In the genomic region with DNA sequence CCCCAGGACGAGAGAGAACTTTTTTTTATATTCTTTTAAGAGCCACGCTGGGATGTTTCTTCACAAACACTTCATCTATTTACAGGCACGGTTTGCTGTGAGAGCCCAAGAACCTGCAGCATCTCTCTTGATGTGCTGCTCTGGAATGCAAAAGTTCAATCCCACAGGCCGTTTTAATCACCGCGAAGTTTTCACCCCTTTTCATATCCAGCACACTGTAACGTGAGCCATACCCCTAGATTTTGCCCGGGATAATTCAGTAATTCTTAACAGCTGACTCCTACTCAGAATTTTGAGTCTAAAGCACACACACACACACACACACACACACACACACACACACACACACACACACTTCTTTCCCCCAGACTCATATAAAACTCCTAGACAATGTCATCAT, we compare ENCODE assay signal across 20 mouse cellular contexts.
DNase-seq lines count a peak whose midpoint lies in the region; ATAC-seq and TF ChIP-seq lines count a peak whose summit lies in the region.
"Had no signal": no experiment of that assay in that cellular context is flagged by ENCODE, and none has a peak within 500 bp of the region (broad histone marks: within the 10 kb centered on the region; RNA-seq: fewer than 3 reads in every experiment).

No protein-coding gene starts in this region.

- H3K4me1 ChIP-seq in lung, embryonic 14.5 days (ENCODE audit: insufficient read depth) = peaks cover 5% of the 10 kb centered on the region; the same call in 1 of the 2 replicates
- no peaks in the 10 kb centered on the region for H3K4me1 ChIP-seq in embryonic facial prominence, embryonic 11.5 days (ENCODE audit: control insufficient read depth, insufficient read depth, low read length)
- H3K4me1 ChIP-seq in limb, embryonic 15.5 days = peaks cover 3% of the 10 kb centered on the region; the same call in 1 of the 2 replicates

- H3K27ac ChIP-seq in lung, embryonic 14.5 days (ENCODE audit: low read depth) = no peak overlapping the region
- H3K27ac ChIP-seq in embryonic facial prominence, embryonic 11.5 days (replicated peaks; ENCODE audit: low read depth, low read length) = no peak overlapping the region; the same call in 1 of the 2 replicates
- no peak overlapping the region for H3K27ac ChIP-seq in limb, embryonic 15.5 days
- H3K27ac ChIP-seq: forebrain, embryonic 10.5 days; hindbrain, embryonic 10.5 days; midbrain, embryonic 12.5 days had no signal

- H3K9me3 ChIP-seq in lung, embryonic 14.5 days (ENCODE audit: low read depth, low read length) = no peaks in the 10 kb centered on the region
- H3K9me3 ChIP-seq in embryonic facial prominence, embryonic 11.5 days (replicated peaks; ENCODE audit: control insufficient read depth, low read length) = no peaks in the 10 kb centered on the region
- no peaks in the 10 kb centered on the region for H3K9me3 ChIP-seq in limb, embryonic 15.5 days
- H3K9me3 ChIP-seq: forebrain, embryonic 10.5 days; hindbrain, embryonic 10.5 days; midbrain, embryonic 12.5 days had no signal

- 11% methylated on average over 8 of the region's 8 CpGs for WGBS in lung, embryonic 14.5 days
- 14% methylated on average over 8 of the region's 8 CpGs for WGBS in embryonic facial prominence, embryonic 11.5 days
- WGBS in limb, embryonic 15.5 days = 11% methylated on average over 8 of the region's 8 CpGs

- no peak for ATAC-seq in lung, embryonic 14.5 days (ENCODE audit: insufficient read depth)
- 0 out of 2 replicates have a peak, but pooled peaks have one; percentile 56 for ATAC-seq in embryonic facial prominence, embryonic 11.5 days (replicated peaks; ENCODE audit: insufficient number of reproducible peaks, low FRiP score, low TSS enrichment, low read depth)
- no peak for ATAC-seq in limb, embryonic 15.5 days (ENCODE audit: insufficient number of reproducible peaks, low FRiP score, low TSS enrichment, low read depth)
- ATAC-seq: activated CD4-positive, CD25-positive, alpha-beta regulatory T cell, adult 4 months; CD4-positive, CD25-positive, alpha-beta regulatory T cell, adult 4 months had no signal

- H3K9ac ChIP-seq in lung, embryonic 14.5 days = no peak overlapping the region
- H3K9ac ChIP-seq in embryonic facial prominence, embryonic 11.5 days (replicated peaks; ENCODE audit: low read length) = no peak overlapping the region
- no peak overlapping the region for H3K9ac ChIP-seq in limb, embryonic 15.5 days
- H3K9ac ChIP-seq: midbrain, embryonic 12.5 days had no signal

- no peak for TF ChIP-seq CTCF in lung, embryonic 14.5 days (IDR thresholded peaks at IDR 0.05; ENCODE audit: low read depth)

- peak overlapping the region; percentile 56 for H3K4me2 ChIP-seq in lung, embryonic 14.5 days
- H3K4me2 ChIP-seq in embryonic facial prominence, embryonic 11.5 days (ENCODE audit: low read depth, low read length) = peak overlapping the region; percentile 25; the same call in 1 of the 2 replicates
- H3K4me2 ChIP-seq in limb, embryonic 15.5 days = peak overlapping the region; percentile 6; the same call in 1 of the 2 replicates
- H3K4me2 ChIP-seq: heart, embryonic 11.5 days; midbrain, embryonic 12.5 days had no signal

- H3K4me3 ChIP-seq in lung, embryonic 14.5 days (ENCODE audit: low read depth, low read length) = peak overlapping the region; percentile 17; the same call in 1 of the 2 replicates
- H3K4me3 ChIP-seq in embryonic facial prominence, embryonic 11.5 days (ENCODE audit: low read depth, low read length) = no peak overlapping the region
- H3K4me3 ChIP-seq in limb, embryonic 15.5 days = no peak overlapping the region
- H3K4me3 ChIP-seq: forebrain, embryonic 10.5 days; hindbrain, embryonic 10.5 days; midbrain, embryonic 12.5 days had no signal

- peak; percentile 54 for DNase-seq in lung, embryonic 14.5 days
- DNase-seq in lung, postnatal 36 days = no peak
- DNase-seq in embryonic facial prominence, embryonic 11.5 days (ENCODE audit: low spot score) = peak; percentile 90
- DNase-seq in forelimb bud, embryonic 11.5 days (ENCODE audit: low read depth, low spot score) = peak; percentile 69
- no peak for DNase-seq in kidney, postnatal 25 days
- DNase-seq in right cerebral cortex, postnatal 10 days (ENCODE audit: low spot score in 2 of 2) = no peak
- DNase-seq in layer of hippocampus, postnatal 36 days = no peak
- DNase-seq: cerebellum, postnatal 36 days; gastrocnemius, postnatal 10 days; kidney, adult 18-20 months; kidney, postnatal 4 days; lung, postnatal 10 days; thymus, postnatal 4 days had no signal

- no peaks in the 10 kb centered on the region for H3K27me3 ChIP-seq in lung, embryonic 14.5 days (ENCODE audit: insufficient read depth, low read length)
- H3K27me3 ChIP-seq in embryonic facial prominence, embryonic 11.5 days (ENCODE audit: control insufficient read depth, insufficient read depth, low read length) = no peaks in the 10 kb centered on the region
- H3K27me3 ChIP-seq in limb, embryonic 15.5 days = no peaks in the 10 kb centered on the region
- H3K27me3 ChIP-seq: midbrain, embryonic 12.5 days had no signal

- no peaks in the 10 kb centered on the region for H3K36me3 ChIP-seq in lung, embryonic 14.5 days (ENCODE audit: insufficient read depth)
- H3K36me3 ChIP-seq in embryonic facial prominence, embryonic 11.5 days (replicated peaks; ENCODE audit: control insufficient read depth, insufficient read depth, low read depth, low read length) = no peaks in the 10 kb centered on the region
- no peaks in the 10 kb centered on the region for H3K36me3 ChIP-seq in limb, embryonic 15.5 days
- H3K36me3 ChIP-seq: forebrain, embryonic 10.5 days; hindbrain, embryonic 10.5 days; midbrain, embryonic 12.5 days had no signal

Comparison
In these comparisons a context has a peak if more than half of its experiments do, and no peak if none do; other contexts are left out.
1. DNase-seq: peak in lung, embryonic 14.5 days (single experiment), embryonic facial prominence, embryonic 11.5 days (single experiment) and forelimb bud, embryonic 11.5 days (single experiment); none in lung, postnatal 36 days (single experiment), kidney, postnatal 25 days (0 of 2), right cerebral cortex, postnatal 10 days (0 of 2) and layer of hippocampus, postnatal 36 days (0 of 2).
2. H3K4me2 ChIP-seq: peak in every context shown above with its lines; median percentile 56 in lung, embryonic 14.5 days; 25 in embryonic facial prominence, embryonic 11.5 days; 6 in limb, embryonic 15.5 days.